Mouse (Mus musculus): ENCODE measurements at regions not wholly inside any gene's neighbourhood (a gene's known extent, or its start where the extent isn't known, plus 50 kb on each side); places are given as distances from the start of the nearest gene placed in this dataset.
"Not testable (repeated sequence)": the region's sequence is repeated elsewhere in the genome, so short reads cannot be mapped to it uniquely, and the experiment has no call there.

DNA sequence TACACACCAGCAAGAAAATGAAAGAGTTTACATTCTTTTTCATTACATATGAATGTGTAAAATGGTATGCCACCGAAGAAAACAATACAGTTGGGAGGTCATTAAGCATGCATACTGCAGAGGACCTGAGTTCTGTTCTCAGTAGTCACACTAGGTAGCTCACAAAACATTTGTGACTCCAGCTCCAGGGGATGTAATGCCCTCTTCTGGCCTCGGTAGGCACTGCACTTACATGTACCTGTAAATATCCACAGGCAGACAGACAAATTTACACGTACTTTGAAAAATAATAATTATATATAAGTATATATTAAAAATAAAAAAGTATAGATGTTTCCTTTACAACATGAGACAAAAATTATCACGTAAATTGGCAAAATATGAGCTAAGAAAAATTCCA is 342.3 kb upstream of the Gm28363 start:
- WGBS, result 70% methylated on average over 4 of the region's 4 CpGs
- H3K4me2 ChIP-seq (replicated peaks), result no peak overlapping the region
- no peaks in the 10 kb centered on the region for H3K4me1 ChIP-seq
- H3K9me3 ChIP-seq, result no peaks in the 10 kb centered on the region
- no peak overlapping the region for H3K4me3 ChIP-seq
- H3K27me3 ChIP-seq (replicated peaks), result no peaks in the 10 kb centered on the region
- H3K27ac ChIP-seq, result no peak overlapping the region
- ATAC-seq (ENCODE audit: low FRiP score, low read depth), result no peak
- H3K9ac ChIP-seq, result no peak overlapping the region
- no peaks in the 10 kb centered on the region for H3K36me3 ChIP-seq

DNA sequence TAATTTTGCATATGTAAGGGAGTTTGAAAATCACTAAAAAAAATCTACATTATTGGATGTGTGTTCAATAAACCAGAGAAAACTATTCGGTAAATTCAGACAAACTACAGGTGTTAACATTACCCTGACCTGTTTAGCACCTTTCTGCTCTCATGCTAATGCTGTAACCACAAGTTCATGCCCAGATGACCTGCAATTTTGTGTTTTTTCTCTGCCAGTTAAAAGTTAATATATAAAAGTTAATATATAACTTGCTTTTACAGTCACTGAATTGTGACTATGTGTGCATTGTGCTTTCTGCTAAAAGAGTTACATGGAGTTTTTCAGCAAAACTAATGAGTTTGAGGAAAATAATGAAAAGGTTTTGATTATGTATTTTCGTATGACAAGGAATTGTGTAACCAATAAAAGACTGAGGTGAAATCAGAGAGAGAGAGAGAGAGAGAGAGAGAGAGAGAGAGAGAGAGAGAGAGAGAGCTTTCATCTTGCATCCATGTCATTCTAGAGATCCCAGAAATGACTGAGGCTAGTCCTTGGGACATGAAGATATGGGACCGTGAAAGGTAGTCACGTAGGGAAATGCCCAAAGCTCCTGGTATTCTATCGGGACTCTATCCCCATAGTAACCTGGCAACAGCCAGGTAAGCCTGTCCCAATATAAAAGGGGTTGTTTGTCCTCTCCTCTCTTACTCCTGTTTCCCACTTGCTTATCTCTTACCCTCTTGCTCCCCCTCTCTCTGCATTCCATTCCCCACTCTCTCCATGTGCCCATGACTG is 340.3 kb upstream of the Gm28363 start:
- no peak overlapping the region for H3K4me2 ChIP-seq (replicated peaks)
- H3K27me3 ChIP-seq (replicated peaks), result no peaks in the 10 kb centered on the region
- ATAC-seq (ENCODE audit: low FRiP score, low read depth), result no peak
- no peak overlapping the region for H3K9ac ChIP-seq
- WGBS, result 92% methylated on average over 5 of the region's 5 CpGs
- H3K4me3 ChIP-seq, result no peak overlapping the region
- H3K9me3 ChIP-seq, result no peaks in the 10 kb centered on the region
- no peak overlapping the region for H3K27ac ChIP-seq
- H3K4me1 ChIP-seq, result no peaks in the 10 kb centered on the region
- no peaks in the 10 kb centered on the region for H3K36me3 ChIP-seq

DNA sequence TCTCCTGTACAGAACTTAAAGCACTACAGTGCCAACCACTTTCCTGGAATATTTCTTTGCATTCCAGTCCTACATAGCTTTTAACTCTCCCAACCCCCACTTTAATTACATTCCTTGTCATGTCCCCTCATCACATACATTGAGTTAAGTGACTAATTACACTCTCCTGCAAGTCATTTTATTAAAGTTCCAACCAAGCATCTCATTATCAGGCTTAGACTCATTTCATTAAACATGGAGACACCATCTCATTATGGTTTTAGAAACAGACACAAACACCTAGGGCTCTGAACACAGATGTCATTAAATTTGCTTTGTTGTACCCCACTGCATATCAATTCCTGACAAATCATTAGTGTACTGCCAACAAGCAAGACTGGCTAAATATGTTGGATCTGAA is 332.9 kb upstream of the Gm28363 start:
- Histone ChIP-seq H3K36me3 (no peaks in the 10 kb centered on the region), H3K9ac (no peak overlapping the region), H3K4me2 (replicated peaks) (no peak overlapping the region), H3K4me1 (no peaks in the 10 kb centered on the region), H3K27me3 (replicated peaks) (no peaks in the 10 kb centered on the region), H3K9me3 (no peaks in the 10 kb centered on the region), H3K27ac (no peak overlapping the region), H3K4me3 (no peak overlapping the region)
- ATAC-seq (ENCODE audit: low FRiP score, low read depth), result no peak

DNA sequence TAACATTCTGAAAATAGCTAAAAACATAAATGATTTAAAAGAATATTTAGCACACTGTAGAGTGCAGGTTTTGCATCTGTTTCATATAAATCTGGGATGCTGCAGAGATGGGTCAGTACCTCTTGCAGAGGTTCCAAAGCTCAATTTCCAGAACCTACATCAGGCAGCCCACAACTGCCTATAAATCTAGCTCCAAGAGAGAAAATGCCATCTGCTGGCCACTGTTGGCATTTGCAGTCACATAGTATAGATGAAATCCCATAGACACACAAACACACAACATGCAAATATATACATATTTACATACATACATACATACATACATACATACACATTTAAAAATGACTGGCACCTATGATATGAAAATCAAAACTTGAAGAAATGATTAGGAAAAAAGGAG is 284.6 kb upstream of the Gm28363 start:
- Histone ChIP-seq H3K4me2 (replicated peaks) (no peak overlapping the region), H3K27ac (no peak overlapping the region), H3K9me3 (no peaks in the 10 kb centered on the region), H3K36me3 (no peaks in the 10 kb centered on the region), H3K4me1 (no peaks in the 10 kb centered on the region), H3K9ac (no peak overlapping the region), H3K27me3 (replicated peaks) (no peaks in the 10 kb centered on the region), H3K4me3 (no peak overlapping the region)
- no peak for ATAC-seq (ENCODE audit: low FRiP score, low read depth)

DNA sequence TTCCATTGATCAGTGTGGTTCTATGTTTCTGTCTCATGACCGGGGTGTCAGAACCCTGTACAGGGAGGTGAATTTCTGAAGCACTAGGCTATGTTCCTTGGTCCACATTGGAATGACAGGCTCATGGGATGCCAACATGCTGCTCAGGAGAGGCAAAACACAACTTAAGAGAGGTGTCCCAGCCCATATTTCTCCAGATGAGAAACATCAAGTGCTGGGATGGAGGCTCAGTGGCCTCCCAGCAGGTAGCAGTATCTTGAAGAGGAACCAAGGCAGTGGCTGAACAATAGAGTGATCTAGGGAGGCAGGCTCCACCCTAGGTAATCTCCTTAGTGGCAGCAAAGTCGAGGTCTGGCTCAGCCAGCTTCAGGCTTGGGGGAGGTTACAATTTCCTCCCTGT is 239.2 kb upstream of the Gm28363 start:
- H3K4me1 ChIP-seq, result no peaks in the 10 kb centered on the region
- H3K9ac ChIP-seq, result no peak overlapping the region
- H3K4me2 ChIP-seq (replicated peaks), result no peak overlapping the region
- no peak overlapping the region for H3K27ac ChIP-seq
- H3K36me3 ChIP-seq, result no peaks in the 10 kb centered on the region
- H3K9me3 ChIP-seq, result no peaks in the 10 kb centered on the region
- H3K4me3 ChIP-seq, result no peak overlapping the region
- no peak for ATAC-seq (ENCODE audit: low FRiP score, low read depth)
- no peaks in the 10 kb centered on the region for H3K27me3 ChIP-seq (replicated peaks)
- 59% methylated on average over 2 of the region's 2 CpGs for WGBS

DNA sequence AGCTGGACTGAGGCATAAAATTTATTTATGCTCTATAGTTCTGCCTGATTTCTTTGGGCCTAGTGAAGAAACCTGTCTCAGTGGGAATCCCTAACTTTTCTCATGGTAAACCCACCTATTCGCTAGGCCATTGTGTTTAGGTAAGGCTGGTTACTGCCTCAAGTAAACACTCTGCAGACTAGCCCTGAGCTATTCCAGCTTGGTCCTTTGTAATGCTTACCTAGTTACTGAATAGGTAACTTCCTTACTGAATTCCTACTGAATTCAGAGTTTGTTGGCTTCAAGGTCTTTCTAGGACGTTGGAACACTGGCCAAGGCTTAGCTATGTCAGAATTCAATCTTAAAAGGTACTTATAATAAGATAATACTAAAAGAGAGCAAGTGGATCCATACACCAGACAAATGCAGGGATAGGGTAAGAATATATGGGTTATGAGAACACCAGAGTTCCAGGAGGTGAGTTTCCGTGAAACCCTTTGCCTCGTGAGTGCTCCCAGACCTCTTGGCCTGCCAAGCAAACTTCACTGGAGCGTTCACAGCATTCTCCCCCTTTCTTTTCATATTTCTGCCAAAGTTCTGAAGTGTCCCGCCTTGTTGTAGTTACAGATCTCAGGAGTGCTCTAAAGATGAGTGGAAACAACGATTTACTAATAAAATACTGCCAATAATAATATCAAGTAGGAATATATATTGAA is 238.6 kb upstream of the Gm28363 start:
- not testable (repeated sequence) for H3K27ac ChIP-seq; ATAC-seq (ENCODE audit: low FRiP score, low read depth); H3K9me3 ChIP-seq; H3K4me1 ChIP-seq; H3K4me3 ChIP-seq; H3K27me3 ChIP-seq (replicated peaks); H3K9ac ChIP-seq; H3K36me3 ChIP-seq; H3K4me2 ChIP-seq (replicated peaks)
- WGBS, result 72% methylated on average over 7 of the region's 7 CpGs

DNA sequence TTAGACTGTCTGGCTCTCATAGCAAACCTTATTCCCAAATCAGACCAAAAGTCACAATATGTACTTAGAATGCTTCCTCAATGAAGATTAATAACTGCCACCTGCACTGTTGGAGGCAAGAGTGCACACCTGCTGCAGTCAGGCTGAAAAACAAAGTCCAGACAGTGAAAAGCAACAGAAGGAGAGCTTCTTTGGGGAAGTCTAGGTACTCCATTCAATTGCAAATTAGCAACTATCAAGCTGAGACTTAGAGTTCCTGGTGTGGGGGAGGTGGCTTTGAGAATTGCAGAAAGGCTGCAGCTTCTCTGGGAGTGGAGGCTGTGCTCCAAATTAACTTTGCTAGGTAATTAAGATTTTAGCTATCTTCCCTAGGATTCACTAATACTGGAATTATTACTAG is 237.8 kb upstream of the Gm28363 start:
- ATAC-seq (ENCODE audit: low FRiP score, low read depth); H3K4me2 ChIP-seq (replicated peaks); H3K4me1 ChIP-seq; H3K4me3 ChIP-seq; H3K9me3 ChIP-seq; H3K27ac ChIP-seq; H3K9ac ChIP-seq; H3K36me3 ChIP-seq; H3K27me3 ChIP-seq (replicated peaks): not testable (repeated sequence)

DNA sequence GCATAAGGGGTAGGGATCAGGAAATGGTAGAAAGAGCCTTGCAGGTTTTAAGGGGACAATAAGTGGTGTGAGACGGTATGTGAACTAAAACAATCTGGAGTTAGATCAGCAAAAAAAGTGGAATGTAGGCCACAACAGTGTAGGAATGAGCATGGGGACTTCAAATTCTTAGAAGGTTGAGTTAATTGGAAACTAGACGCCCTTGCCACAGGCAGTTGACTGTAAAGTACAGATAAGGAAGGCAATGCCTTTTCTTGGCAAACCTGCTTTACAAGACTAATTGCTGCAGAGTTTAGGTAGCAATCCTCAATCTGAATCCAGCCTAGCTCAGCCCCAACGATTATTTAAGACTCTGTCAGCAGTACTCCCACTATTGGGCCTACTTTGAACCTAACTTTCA is 206.8 kb upstream of the Gm28363 start:
- H3K9me3 ChIP-seq, result no peaks in the 10 kb centered on the region
- WGBS, result 79% methylated on average over 3 of the region's 3 CpGs
- ATAC-seq (ENCODE audit: low FRiP score, low read depth), result no peak

DNA sequence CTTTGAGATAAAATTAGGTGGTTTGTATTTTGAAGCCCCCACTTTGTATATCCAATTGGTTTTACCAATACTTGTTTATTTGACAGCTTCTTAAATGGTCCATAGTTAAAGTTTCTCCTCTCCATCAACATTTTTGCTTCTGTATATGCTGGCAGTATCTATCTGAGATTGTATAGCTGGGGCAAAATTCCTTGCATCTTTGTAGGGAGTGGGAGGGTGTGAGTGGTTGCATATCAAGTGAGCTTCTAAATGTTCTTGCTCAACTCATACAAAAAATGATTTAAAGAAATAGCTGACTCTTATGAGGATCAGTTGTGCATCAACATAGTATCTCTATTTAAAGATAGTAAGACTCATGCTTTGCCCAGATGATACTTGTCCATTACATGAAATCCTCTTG is 199.9 kb upstream of the Gm28363 start:
- no peaks in the 10 kb centered on the region for H3K9me3 ChIP-seq
- no peak overlapping the region for H3K4me3 ChIP-seq
- H3K36me3 ChIP-seq, result no peaks in the 10 kb centered on the region
- no peaks in the 10 kb centered on the region for H3K4me1 ChIP-seq
- H3K27ac ChIP-seq, result no peak overlapping the region
- no peak for ATAC-seq (ENCODE audit: low FRiP score, low read depth)
- no peak overlapping the region for H3K4me2 ChIP-seq (replicated peaks)
- H3K9ac ChIP-seq, result no peak overlapping the region
- H3K27me3 ChIP-seq (replicated peaks), result no peaks in the 10 kb centered on the region

More for the DNA sequence above, 206.8 kb upstream of the Gm28363 start:
- Histone ChIP-seq H3K4me2 (replicated peaks) (no peak overlapping the region), H3K27me3 (replicated peaks) (no peaks in the 10 kb centered on the region), H3K9ac (no peak overlapping the region), H3K27ac (no peak overlapping the region), H3K4me1 (no peaks in the 10 kb centered on the region), H3K4me3 (no peak overlapping the region), H3K36me3 (no peaks in the 10 kb centered on the region)

DNA sequence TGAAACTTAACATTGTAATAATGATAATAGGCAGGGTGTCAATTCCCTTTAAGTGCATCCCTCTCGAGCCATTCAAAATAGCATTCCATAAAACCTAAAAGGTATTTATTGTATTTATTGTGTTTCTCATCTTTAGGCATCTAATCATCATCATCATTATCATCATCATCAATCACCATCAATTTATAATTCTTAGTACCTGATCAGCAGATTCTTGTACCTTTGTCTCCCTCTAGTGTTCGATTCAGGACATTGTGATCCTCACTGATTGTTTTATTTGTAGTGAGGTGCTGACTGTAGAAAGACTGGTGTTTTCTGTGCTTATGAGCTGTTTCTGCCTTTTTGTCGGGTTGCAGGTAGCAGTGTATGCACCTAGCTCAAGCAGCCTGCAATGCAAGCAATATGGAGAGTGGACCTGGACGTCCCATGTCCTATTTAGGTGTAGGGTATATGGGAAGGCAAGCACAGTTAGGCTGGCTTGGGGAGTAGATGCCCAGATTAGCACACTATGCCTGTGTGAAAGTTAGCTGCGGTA is 177.4 kb upstream of the Gm28363 start:
- Histone ChIP-seq H3K4me1 (no peaks in the 10 kb centered on the region), H3K9me3 (no peaks in the 10 kb centered on the region), H3K4me2 (replicated peaks) (no peak overlapping the region), H3K9ac (no peak overlapping the region), H3K27me3 (replicated peaks) (no peaks in the 10 kb centered on the region), H3K36me3 (no peaks in the 10 kb centered on the region), H3K27ac (no peak overlapping the region), H3K4me3 (no peak overlapping the region)
- WGBS, result 17% methylated on average over 5 of the region's 5 CpGs
- ATAC-seq (ENCODE audit: low FRiP score, low read depth), result peak; percentile 68

Measured in neural tube, embryonic 12.5 days (tissue).